Mouse (Mus musculus): ENCODE measurements around the gene Gon4l.

Gene Gon4l

GRCm38 (mm10) chr3:88912585-88912984 lies 77.6 kb downstream of the Gon4l start:
- CTCF ChIA-PET: no interaction called here

- CTCF ChIA-PET: no interaction called here
These were observed 78.7 kb downstream of the Gon4l start, which contains the start of gene Msto1 for GRCm38 (mm10) chr3:88913511-88914383. TSS of gene Msto1 (minus strand) at chr3:88913999.

GRCm38 (mm10) chr3:88914384-88914810 lies 79.4 kb downstream of the Gon4l start:
- CTCF ChIA-PET: no interaction called here

GRCm38 (mm10) chr3:88918981-88919380 lies 84.0 kb downstream of the Gon4l start:
- CTCF ChIA-PET: no interaction called here

GRCm38 (mm10) chr3:88921411-88921810 lies 86.4 kb downstream of the Gon4l start:
- CTCF ChIA-PET: no interaction called here

GRCm38 (mm10) chr3:88923989-88924591 lies 89.1 kb downstream of the Gon4l start:
- CTCF ChIA-PET: no interaction called here

GRCm38 (mm10) chr3:88925651-88926050 lies 90.6 kb downstream of the Gon4l start:
- CTCF ChIA-PET: no interaction called here

- CTCF ChIA-PET: no interaction called here
These were observed 94.5 kb downstream of the Gon4l start for GRCm38 (mm10) chr3:88929501-88929900.

- CTCF ChIA-PET: no interaction called here
These were observed 104.0 kb downstream of the Gon4l start for GRCm38 (mm10) chr3:88939071-88939470.

GRCm38 (mm10) chr3:88939749-88940148 lies 104.7 kb downstream of the Gon4l start:
- CTCF ChIA-PET: interaction anchor here (0.5 kb wide), 1 partner anchor 118 kb away, joined by 3 read pairs; no protein-coding TSS in a partner anchor

- CTCF ChIA-PET: no interaction called here
These were observed 107.4 kb downstream of the Gon4l start for GRCm38 (mm10) chr3:88942316-88942880.

GRCm38 (mm10) chr3:88944109-88944508 lies 109.1 kb downstream of the Gon4l start:
- CTCF ChIA-PET: no interaction called here

GRCm38 (mm10) chr3:88949786-88950575 lies 115.0 kb downstream of the Gon4l start:
- CTCF ChIA-PET: no interaction called here

GRCm38 (mm10) chr3:88950576-88951326 lies 115.7 kb downstream of the Gon4l start, which contains the start of the genes Ash1l and Dap3:
TSS of gene Ash1l (plus strand) at chr3:88950622.
TSS of gene Dap3 (minus strand) at chr3:88951181.
- CTCF ChIA-PET: interaction anchor here (0.5 to 0.6 kb wide), 2 partner anchors 47 to 73 kb away, joined by 3 to 9 read pairs; no protein-coding TSS in a partner anchor

- CTCF ChIA-PET: interaction anchor here (0.5 to 0.6 kb wide), 2 partner anchors 46 to 73 kb away, joined by 3 to 9 read pairs; no protein-coding TSS in a partner anchor
These were observed 116.3 kb downstream of the Gon4l start for GRCm38 (mm10) chr3:88951327-88951800.

GRCm38 (mm10) chr3:88953246-88953645 lies 118.2 kb downstream of the Gon4l start:
- CTCF ChIA-PET: interaction anchor here (0.7 kb wide), 1 partner anchor 910 kb away, joined by 5 read pairs; no protein-coding TSS in a partner anchor

GRCm38 (mm10) chr3:88953736-88954135 lies 118.7 kb downstream of the Gon4l start:
- CTCF ChIA-PET: interaction anchor here (0.7 kb wide), 1 partner anchor 910 kb away, joined by 5 read pairs; no protein-coding TSS in a partner anchor
